Mouse (Mus musculus) left cerebral cortex, adult 2 months (tissue): ENCODE results near the gene Amot. TPM values are rescaled to one million over a fixed set of nuclear protein-coding genes. Genes with fewer than 3 reads are reported as not detected.

Experiments
- DNase-seq, 2 experiments: peaks; one replicate each; pipeline ENCODE4 v3.0.0; 2021 to 2022; ENCODE audit warnings: low spot score in 2 of 2, mixed read lengths in 1 of 2; ENCODE audit errors: extremely low spot score in 1 of 2
- H3K27ac ChIP-seq: fragments of 200-600 bp; 2 replicates; pipeline ENCODE4 v1.8.1; 2022
- H3K4me3 ChIP-seq: fragments of 200-600 bp; 2 replicates; pipeline ENCODE4 v1.8.1; 2022
- CTCF ChIP-seq: fragments of 200-600 bp; IDR thresholded peaks from 2 replicates; pipeline ENCODE4 v1.8.1; 2022; ENCODE audit warnings: antibody characterized with exemption, mild to moderate bottlenecking, moderate library complexity
- intact Hi-C: fragments of 180-260 bp; cut with DNase I; formaldehyde crosslinking; loops from one replicate; pipeline ENCODE4 v1.15.1; 2025
- total RNA-seq, 2 experiments: library from RNA; stranded (reverse); gene quantifications; 2 replicates each; pipeline ENCODE4 v1.2.3; 2021

Gene Amot
- total RNA-seq, 2 experiments from 2014 or later = 24.6 to 25.7 TPM

- H3K4me3 ChIP-seq = no peak overlapping the region
- intact Hi-C loops = no loop called here
- no peak for TF ChIP-seq CTCF
- no peak for DNase-seq
- H3K27ac ChIP-seq = no peak overlapping the region
These were observed 3.2 kb downstream of the Amot start for GRCm38 (mm10) chrX:145501666-145502355.

- Histone ChIP-seq H3K27ac (no peak overlapping the region), H3K4me3 (no peak overlapping the region)
- TF ChIP-seq CTCF = no peak
- no peak for DNase-seq
- intact Hi-C loops = no loop called here
These were observed 5.9 kb downstream of the Amot start for GRCm38 (mm10) chrX:145499101-145499500.

GRCm38 (mm10) chrX:145498691-145499090 is 6.3 kb downstream of the Amot start:
- intact Hi-C loops = no loop called here
- no peak overlapping the region for H3K4me3 ChIP-seq
- no peak for TF ChIP-seq CTCF
- DNase-seq = no peak
- no peak overlapping the region for H3K27ac ChIP-seq

GRCm38 (mm10) chrX:145497486-145497885 is 7.5 kb downstream of the Amot start:
- H3K4me3 ChIP-seq = no peak overlapping the region
- TF ChIP-seq CTCF = no peak
- intact Hi-C loops = no loop called here
- no peak overlapping the region for H3K27ac ChIP-seq
- DNase-seq = no peak

- H3K4me3 ChIP-seq = no peak overlapping the region
- no peak for DNase-seq
- no peak overlapping the region for H3K27ac ChIP-seq
- intact Hi-C loops = no loop called here
- TF ChIP-seq CTCF = no peak
These were observed 9.6 kb downstream of the Amot start for GRCm38 (mm10) chrX:145495381-145495780.

GRCm38 (mm10) chrX:145490821-145491220 is 14.2 kb downstream of the Amot start:
- no peak for DNase-seq
- no peak for TF ChIP-seq CTCF
- no peak overlapping the region for H3K27ac ChIP-seq
- no peak overlapping the region for H3K4me3 ChIP-seq
- intact Hi-C loops = no loop called here

- H3K4me3 ChIP-seq = no peak overlapping the region
- DNase-seq = no peak
- intact Hi-C loops = no loop called here
- H3K27ac ChIP-seq = no peak overlapping the region
- no peak for TF ChIP-seq CTCF
These were observed 14.6 kb downstream of the Amot start for GRCm38 (mm10) chrX:145490417-145490816.

GRCm38 (mm10) chrX:145489950-145490349 is 15.0 kb downstream of the Amot start:
- intact Hi-C loops = no loop called here
- Histone ChIP-seq H3K27ac (no peak overlapping the region), H3K4me3 (no peak overlapping the region)
- TF ChIP-seq CTCF = no peak
- no peak for DNase-seq

- H3K4me3 ChIP-seq = no peak overlapping the region
- no peak overlapping the region for H3K27ac ChIP-seq
- TF ChIP-seq CTCF = no peak
- intact Hi-C loops = no loop called here
- DNase-seq = no peak
These were observed 19.5 kb downstream of the Amot start for GRCm38 (mm10) chrX:145485495-145485894.

- intact Hi-C loops = no loop called here
- Histone ChIP-seq H3K27ac (no peak overlapping the region), H3K4me3 (no peak overlapping the region)
- no peak for TF ChIP-seq CTCF
- DNase-seq = no peak
These were observed 21.4 kb downstream of the Amot start for GRCm38 (mm10) chrX:145483486-145484055.

- no peak for TF ChIP-seq CTCF
- H3K27ac ChIP-seq = no peak overlapping the region
- H3K4me3 ChIP-seq = no peak overlapping the region
- intact Hi-C loops = no loop called here
- no peak for DNase-seq
These were observed 22.6 kb downstream of the Amot start for GRCm38 (mm10) chrX:145482383-145482782.

- Histone ChIP-seq H3K27ac (no peak overlapping the region), H3K4me3 (no peak overlapping the region)
- DNase-seq = no peak
- intact Hi-C loops = no loop called here
- no peak for TF ChIP-seq CTCF
These were observed 25.0 kb downstream of the Amot start for GRCm38 (mm10) chrX:145479942-145480341.

- intact Hi-C loops = no loop called here
- no peak overlapping the region for H3K27ac ChIP-seq
- H3K4me3 ChIP-seq = no peak overlapping the region
- no peak for TF ChIP-seq CTCF
- DNase-seq = no peak
These were observed 27.2 kb downstream of the Amot start for GRCm38 (mm10) chrX:145477725-145478194.
